Comparison of ENCODE assay signal across 25 mouse cellular contexts in the genomic region with DNA sequence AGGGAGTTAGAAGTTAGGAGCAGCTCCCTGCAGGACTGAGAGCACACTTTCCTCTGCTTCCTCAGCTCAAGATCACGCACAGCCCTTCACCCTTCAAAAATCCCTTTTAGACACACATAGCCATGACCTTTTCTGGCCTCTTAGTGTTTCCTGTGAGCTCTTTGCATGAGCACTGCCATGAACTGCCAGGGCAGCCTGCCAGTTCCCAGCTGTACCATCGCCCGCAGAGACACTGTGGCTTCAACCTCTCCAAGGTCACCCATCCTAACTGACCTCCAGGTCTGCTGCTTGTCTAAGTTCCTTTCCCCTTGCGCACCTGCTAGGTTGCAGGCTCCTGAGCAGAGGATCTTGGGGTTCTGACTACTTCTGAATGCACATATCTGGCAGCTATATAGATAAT.
DNase-seq lines count a peak whose midpoint lies in the region; ATAC-seq lines count a peak whose summit lies in the region.
"Had no signal": no experiment of that assay in that cellular context is flagged by ENCODE, and none has a peak within 500 bp of the region (broad histone marks: within the 10 kb centered on the region; RNA-seq: fewer than 3 reads in every experiment).

No protein-coding gene starts in this region.

- no peak overlapping the region for H3K4me3 ChIP-seq in heart, embryonic 12.5 days
- no peak overlapping the region for H3K4me3 ChIP-seq in hindbrain, embryonic 15.5 days
- H3K4me3 ChIP-seq in hindbrain, embryonic 16.5 days (ENCODE audit: low read length): no peak overlapping the region
- H3K4me3 ChIP-seq: embryonic facial prominence, embryonic 15.5 days; erythroblast, embryonic 14.5 days; forebrain, embryonic 10.5 days; gastrocnemius, adult 2 months; heart, embryonic 15.5 days; hindbrain, embryonic 10.5 days; intestine, embryonic 15.5 days had no signal

- no peak for ATAC-seq in heart, embryonic 12.5 days (ENCODE audit: insufficient number of reproducible peaks, low FRiP score)
- ATAC-seq in hindbrain, embryonic 15.5 days (ENCODE audit: low FRiP score, low read depth): no peak
- no peak for ATAC-seq in hindbrain, embryonic 16.5 days
- ATAC-seq: CD4-positive, CD25-positive, alpha-beta regulatory T cell, adult 4 months; forebrain, embryonic 14.5 days; intestine, embryonic 15.5 days had no signal

- no peaks in the 10 kb centered on the region for H3K36me3 ChIP-seq in heart, embryonic 12.5 days
- no peaks in the 10 kb centered on the region for H3K36me3 ChIP-seq in hindbrain, embryonic 15.5 days
- H3K36me3 ChIP-seq in hindbrain, embryonic 16.5 days (ENCODE audit: control insufficient read depth, insufficient read depth, low read length): no peaks in the 10 kb centered on the region
- H3K36me3 ChIP-seq: embryonic facial prominence, embryonic 15.5 days; forebrain, embryonic 10.5 days; G1E; heart, embryonic 15.5 days; hindbrain, embryonic 10.5 days; intestine, embryonic 15.5 days had no signal

- no peaks in the 10 kb centered on the region for H3K4me1 ChIP-seq in heart, embryonic 12.5 days (replicated peaks)
- H3K4me1 ChIP-seq in hindbrain, embryonic 15.5 days (replicated peaks): peaks cover 25% of the 10 kb centered on the region
- peaks cover 12% of the 10 kb centered on the region for H3K4me1 ChIP-seq in hindbrain, embryonic 16.5 days (ENCODE audit: control insufficient read depth, insufficient read depth, low read depth, low read length)
- H3K4me1 ChIP-seq: embryonic facial prominence, embryonic 15.5 days; heart, embryonic 15.5 days; intestine, embryonic 15.5 days had no signal

- WGBS in heart, embryonic 12.5 days: 77% methylated on average over 4 of the region's 4 CpGs
- WGBS in hindbrain, embryonic 15.5 days: 75% methylated on average over 4 of the region's 4 CpGs
- WGBS in hindbrain, embryonic 16.5 days: 71% methylated on average over 4 of the region's 4 CpGs

- no peak overlapping the region for H3K9ac ChIP-seq in heart, embryonic 12.5 days
- no peak overlapping the region for H3K9ac ChIP-seq in hindbrain, embryonic 15.5 days
- H3K9ac ChIP-seq in hindbrain, embryonic 16.5 days (ENCODE audit: low read depth, low read length): no peak overlapping the region
- H3K9ac ChIP-seq: embryonic facial prominence, embryonic 15.5 days; heart, embryonic 15.5 days; intestine, embryonic 15.5 days had no signal

- H3K27me3 ChIP-seq in heart, embryonic 12.5 days (replicated peaks): peaks cover 45% of the 10 kb centered on the region
- no peaks in the 10 kb centered on the region for H3K27me3 ChIP-seq in hindbrain, embryonic 15.5 days
- H3K27me3 ChIP-seq in hindbrain, embryonic 16.5 days (replicated peaks; ENCODE audit: control insufficient read depth, insufficient read depth, low read length): no peaks in the 10 kb centered on the region
- H3K27me3 ChIP-seq: embryonic facial prominence, embryonic 15.5 days had no signal

- H3K27ac ChIP-seq in heart, embryonic 12.5 days (ENCODE audit: poor library complexity, severe bottlenecking): no peak overlapping the region
- peak overlapping the region; percentile 25; the same call in 1 of the 2 replicates for H3K27ac ChIP-seq in hindbrain, embryonic 15.5 days (replicated peaks)
- no peak overlapping the region; the same call in 1 of the 2 replicates for H3K27ac ChIP-seq in hindbrain, embryonic 16.5 days (ENCODE audit: low read depth, low read length)
- H3K27ac ChIP-seq: embryonic facial prominence, embryonic 15.5 days; forebrain, embryonic 10.5 days; gastrocnemius, adult 2 months; heart, embryonic 15.5 days; hindbrain, embryonic 10.5 days; intestine, embryonic 15.5 days had no signal

- intact Hi-C loops in heart, postnatal 14 days (cut with DNase I): no loop called here

- H3K4me2 ChIP-seq in heart, embryonic 12.5 days: no peak overlapping the region
- H3K4me2 ChIP-seq in hindbrain, embryonic 15.5 days: no peak overlapping the region
- no peak overlapping the region for H3K4me2 ChIP-seq in hindbrain, embryonic 16.5 days (ENCODE audit: low read length)
- H3K4me2 ChIP-seq: embryonic facial prominence, embryonic 15.5 days; heart, embryonic 15.5 days; intestine, embryonic 15.5 days had no signal

- peak; percentile 16 to 38 for DNase-seq in adrenal gland, adult (ENCODE audit: inconsistent age in 2 of 2, low spot score in 1 of 2)
- no peak for DNase-seq in adrenal gland, postnatal 25 days
- DNase-seq in heart, adult 18-20 months: peak; percentile 41 to 44
- peak; percentile 5 to 14 for DNase-seq in heart, postnatal 14 days
- DNase-seq in lung, postnatal 25 days (ENCODE audit: low spot score): no peak
- DNase-seq: B cell, adult 2 months; cerebellum, adult 11 months; cerebellum, adult 8-10 months; cerebellum, postnatal 14 days; embryo, embryonic 11 days; gastrocnemius, adult 2 months; gastrocnemius, postnatal 25 days; kidney, adult 18-20 months had no signal

- no peaks in the 10 kb centered on the region for H3K9me3 ChIP-seq in heart, embryonic 12.5 days (replicated peaks)
- H3K9me3 ChIP-seq in hindbrain, embryonic 15.5 days: no peaks in the 10 kb centered on the region
- H3K9me3 ChIP-seq in hindbrain, embryonic 16.5 days (ENCODE audit: control insufficient read depth, low read length): no peaks in the 10 kb centered on the region
- H3K9me3 ChIP-seq: embryonic facial prominence, embryonic 15.5 days; forebrain, embryonic 10.5 days; heart, embryonic 15.5 days; hindbrain, embryonic 10.5 days; intestine, embryonic 15.5 days had no signal

Comparison
In these comparisons a context has a peak if more than half of its experiments do, and no peak if none do; other contexts are left out.
1. DNase-seq: peak in adrenal gland, adult (2 of 2), heart, adult 18-20 months (2 of 2) and heart, postnatal 14 days (2 of 2); none in adrenal gland, postnatal 25 days (single experiment) and lung, postnatal 25 days (single experiment).